Mouse (Mus musculus): Measurements from ENCODE around the gene Ehbp1.

Ehbp1 gene

GRCm38 (mm10) chr11:22342242-22343207 is at the start of gene Ehbp1:
Gene Ehbp1, minus strand, starts transcription at chr11:22342292.
- no peak for DNase-seq (ENCODE audit: low spot score)

GRCm38 (mm10) chr11:22387472-22388098 is 45.5 kb upstream of the Ehbp1 start:
- no peak for DNase-seq (ENCODE audit: low spot score)

DNA sequence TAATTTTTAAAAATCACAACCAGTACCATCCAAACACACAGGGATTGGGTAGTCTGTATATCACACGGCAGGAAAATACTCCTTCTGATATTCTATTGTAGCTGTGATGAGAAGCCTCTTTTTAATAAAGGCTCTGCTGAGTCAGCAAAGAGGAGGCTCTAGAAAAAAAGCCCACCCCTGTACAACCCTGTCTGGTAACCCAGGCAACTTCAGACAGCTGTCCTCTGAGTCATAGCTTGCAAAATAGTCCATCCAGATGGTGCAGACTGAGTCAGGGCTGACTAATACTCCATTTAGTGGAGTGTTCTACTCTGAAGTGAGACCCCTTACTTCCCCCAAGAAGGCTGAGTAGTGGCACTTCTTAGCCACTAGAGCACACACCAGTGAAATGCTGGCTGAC is 41.4 kb upstream of the Ehbp1 start:
- no peak for DNase-seq (ENCODE audit: low spot score)

DNA sequence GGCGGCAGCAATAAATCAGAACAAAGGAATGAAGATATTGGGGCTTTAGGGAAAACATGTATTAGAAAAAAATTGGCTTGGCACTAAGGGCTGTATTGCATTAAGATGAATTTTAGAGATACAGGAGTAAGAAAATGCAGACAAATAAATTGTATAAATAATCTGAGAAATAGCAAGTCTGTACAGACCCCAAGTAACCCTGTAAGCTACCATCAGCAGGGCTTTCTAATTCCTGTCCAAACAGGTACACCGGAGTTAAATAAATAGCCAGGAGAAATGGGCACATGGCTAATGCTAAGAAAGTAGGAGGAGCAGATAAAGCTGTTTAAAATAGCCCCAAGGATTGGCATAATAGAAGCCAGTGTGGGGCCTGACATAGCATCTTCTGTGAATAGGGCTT is 32.7 kb upstream of the Ehbp1 start:
- DNase-seq (ENCODE audit: low spot score), result no peak

- no peak for DNase-seq (ENCODE audit: low spot score)
These were observed 31.2 kb upstream of the Ehbp1 start for GRCm38 (mm10) chr11:22373290-22373674.

- no peak for DNase-seq (ENCODE audit: low spot score)
These were observed 30.7 kb upstream of the Ehbp1 start for GRCm38 (mm10) chr11:22372609-22373289.

GRCm38 (mm10) chr11:22369841-22370240 is 27.7 kb upstream of the Ehbp1 start:
- DNase-seq (ENCODE audit: low spot score), result no peak

DNA sequence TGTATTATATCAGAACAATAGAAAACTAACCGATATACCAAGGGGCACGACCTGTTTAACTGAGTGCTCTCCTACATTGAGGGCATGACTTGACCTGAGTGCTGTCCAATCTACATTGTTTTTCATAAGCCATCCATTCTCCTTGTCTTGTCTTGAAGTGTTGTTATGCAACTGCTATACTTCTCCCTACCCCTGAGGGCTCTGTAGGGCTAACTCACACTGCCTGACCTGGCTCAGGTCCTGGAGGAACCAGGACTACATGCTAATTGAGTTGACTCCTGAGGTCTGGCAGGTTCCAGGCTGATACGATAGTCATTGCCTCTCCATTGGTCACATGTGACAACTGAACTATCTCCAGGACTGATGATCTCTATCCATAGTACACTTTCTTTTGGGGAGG is 26.5 kb upstream of the Ehbp1 start:
- no peak for DNase-seq (ENCODE audit: low spot score)

GRCm38 (mm10) chr11:22366486-22366885 is 24.4 kb upstream of the Ehbp1 start:
- DNase-seq (ENCODE audit: low spot score), result no peak

DNA sequence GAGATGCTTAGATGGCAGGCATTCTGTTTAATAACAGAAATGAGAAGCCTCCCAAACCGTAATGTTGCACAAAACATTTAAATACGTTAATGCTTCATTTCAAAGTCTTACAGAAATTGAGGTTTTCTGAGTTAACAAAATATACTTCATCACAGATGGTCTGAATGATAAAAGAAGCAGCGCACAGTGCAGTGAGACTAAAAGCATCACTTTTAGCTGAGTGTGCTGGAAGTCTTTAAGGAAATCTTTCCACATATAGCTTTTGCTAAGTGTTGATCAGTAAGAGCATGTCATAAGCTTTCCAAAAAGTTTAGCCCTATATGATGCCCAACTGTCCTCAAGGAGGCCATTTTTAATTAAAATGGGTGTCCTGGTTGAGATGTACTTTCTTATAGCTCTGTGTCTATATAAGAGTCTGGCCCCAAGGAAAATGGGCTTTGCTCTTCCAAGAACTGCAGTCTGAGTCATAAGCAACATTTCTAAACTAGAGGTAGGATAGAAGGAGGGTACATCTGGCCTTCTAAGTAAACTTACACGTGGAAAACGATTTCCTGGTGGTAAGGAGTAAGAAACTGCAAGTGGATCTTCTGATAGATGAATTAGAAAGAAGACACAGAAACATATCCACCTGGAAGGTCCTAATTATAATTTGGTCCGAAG is 12.0 kb upstream of the Ehbp1 start:
- no peak for DNase-seq (ENCODE audit: low spot score)

DNA sequence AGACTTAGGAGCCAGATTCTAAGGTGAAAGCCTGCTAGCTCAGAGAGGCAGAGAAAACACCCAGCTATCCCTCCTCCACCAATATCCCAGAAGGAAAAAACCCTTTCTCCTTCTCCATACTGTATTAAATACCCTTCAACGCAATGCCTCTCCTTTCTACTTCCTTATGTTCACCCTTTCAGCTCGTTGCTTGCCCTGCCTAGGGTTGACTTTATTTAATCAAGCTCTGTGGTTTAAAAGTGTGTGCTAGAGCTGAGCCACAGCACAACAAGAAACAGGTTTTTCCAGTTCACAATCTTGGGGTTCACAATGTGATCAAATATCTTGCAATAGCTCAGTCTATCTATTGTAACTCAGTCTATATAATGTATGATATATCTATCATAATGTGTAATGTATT is 7.9 kb upstream of the Ehbp1 start:
- DNase-seq (ENCODE audit: low spot score), result no peak

DNA sequence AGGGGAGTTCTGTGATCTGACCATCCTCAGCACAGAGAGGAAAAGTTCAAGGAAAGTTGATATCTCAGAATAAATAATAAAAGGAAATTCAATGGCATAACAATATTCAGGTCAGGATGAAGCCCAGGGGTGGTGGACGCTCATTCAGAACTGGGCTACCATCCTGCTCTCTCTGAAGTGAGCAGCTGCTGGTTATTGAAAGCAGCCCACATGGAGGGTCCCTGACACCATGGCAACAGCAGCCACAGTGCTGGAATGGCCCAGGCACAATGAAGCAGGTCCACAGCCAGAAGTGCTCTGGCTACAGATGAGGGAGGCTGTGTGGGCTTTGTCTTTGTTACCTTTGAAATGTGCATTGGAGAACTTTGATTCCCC is 6.4 kb upstream of the Ehbp1 start:
- DNase-seq (ENCODE audit: low spot score), result no peak

- DNase-seq (ENCODE audit: low spot score), result no peak
These were observed 5.8 kb upstream of the Ehbp1 start for GRCm38 (mm10) chr11:22347651-22348535.

DNA sequence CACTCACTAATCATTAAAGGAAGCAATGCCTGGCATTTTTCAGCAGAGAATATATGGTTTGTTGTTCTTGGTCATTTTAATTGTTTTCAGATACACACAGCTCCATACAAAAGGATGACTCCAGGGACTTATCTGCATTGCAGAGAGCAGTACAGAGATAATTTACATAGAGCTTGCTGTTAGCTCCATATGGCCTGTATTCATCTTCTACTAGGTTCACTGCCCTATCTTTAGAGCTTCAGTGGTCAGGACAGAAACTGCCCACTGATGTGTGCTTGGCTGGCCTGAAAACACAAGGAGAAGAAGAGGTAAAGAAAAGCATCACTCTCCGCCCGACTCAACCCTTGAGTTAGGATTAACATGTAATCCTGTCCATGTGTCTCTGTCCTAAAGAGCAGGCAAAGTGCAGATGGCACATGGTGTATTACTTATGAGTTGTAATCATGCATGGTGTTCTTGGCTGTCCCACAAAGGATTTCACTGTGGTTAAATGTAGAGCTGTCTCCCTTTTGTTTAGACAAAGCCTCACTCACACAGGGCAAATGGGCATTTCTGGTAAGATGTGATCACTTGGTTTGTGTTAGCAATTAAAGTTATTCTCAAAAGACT is 14.7 kb downstream of the Ehbp1 start:
- DNase-seq (ENCODE audit: low spot score), result no peak

- no peak for DNase-seq (ENCODE audit: low spot score)
These were observed 24.2 kb downstream of the Ehbp1 start for GRCm38 (mm10) chr11:22317824-22318411.

GRCm38 (mm10) chr11:22315801-22316200 is 26.3 kb downstream of the Ehbp1 start:
- DNase-seq (ENCODE audit: low spot score), result no peak

GRCm38 (mm10) chr11:22301164-22301563 is 40.9 kb downstream of the Ehbp1 start:
- DNase-seq (ENCODE audit: low spot score), result no peak

DNA sequence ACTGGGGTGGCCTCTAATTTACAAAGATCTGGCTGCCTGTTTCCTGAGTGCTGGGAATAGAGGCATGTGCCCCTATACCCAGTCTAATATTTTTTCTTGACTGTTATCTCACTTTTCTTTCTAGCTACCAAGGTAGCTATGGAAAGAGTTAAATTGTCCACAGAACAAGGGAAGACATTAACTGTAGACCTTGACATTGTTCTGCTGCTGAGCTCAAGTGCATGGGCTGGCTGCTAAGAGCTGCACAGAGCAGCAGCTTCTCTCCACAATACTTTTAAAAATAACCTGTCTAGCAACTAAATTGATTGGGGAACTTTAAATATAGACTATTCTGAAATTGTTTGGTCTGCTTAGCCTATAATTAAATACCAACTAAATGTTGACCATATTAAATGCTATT is 52.9 kb downstream of the Ehbp1 start:
- no peak for DNase-seq (ENCODE audit: low spot score)

GRCm38 (mm10) chr11:22287513-22287900 is 54.6 kb downstream of the Ehbp1 start:
- no peak for DNase-seq (ENCODE audit: low spot score)

- DNase-seq (ENCODE audit: low spot score), result peak; percentile 95
These were observed 55.1 kb downstream of the Ehbp1 start for GRCm38 (mm10) chr11:22286885-22287512.
